Mouse (Mus musculus): ENCODE measurements around the gene Nudt19.
"Not testable (repeated sequence)": the region's sequence is repeated elsewhere in the genome, so short reads cannot be mapped to it uniquely, and the experiment has no call there.

Gene Nudt19

GRCm38 (mm10) chr7:35556205-35556603, at the start of gene Nudt19:
Gene Nudt19, minus strand, starts transcription at chr7:35556304.
- no peak for DNase-seq (ENCODE audit: low read depth)

GRCm38 (mm10) chr7:35602766-35603165, 46.7 kb upstream of the Nudt19 start:
- DNase-seq (ENCODE audit: low read depth) = no peak

- DNase-seq (ENCODE audit: low read depth) = peak; percentile 68
These were observed 45.0 kb upstream of the Nudt19 start for GRCm38 (mm10) chr7:35601106-35601505.

GRCm38 (mm10) chr7:35600031-35600430, 43.9 kb upstream of the Nudt19 start:
- no peak for DNase-seq (ENCODE audit: low read depth)

- no peak for DNase-seq (ENCODE audit: low read depth)
These were observed 43.4 kb upstream of the Nudt19 start for GRCm38 (mm10) chr7:35599492-35599891.

GRCm38 (mm10) chr7:35594311-35594710, 38.2 kb upstream of the Nudt19 start:
- DNase-seq (ENCODE audit: low read depth) = no peak

- DNase-seq (ENCODE audit: low read depth) = no peak
These were observed 34.7 kb upstream of the Nudt19 start for GRCm38 (mm10) chr7:35590731-35591191.

- DNase-seq (ENCODE audit: low read depth) = no peak
These were observed 33.4 kb upstream of the Nudt19 start for GRCm38 (mm10) chr7:35589485-35589884.

- DNase-seq (ENCODE audit: low read depth) = peak; percentile 98
These were observed 32.8 kb upstream of the Nudt19 start for GRCm38 (mm10) chr7:35588680-35589428.

GRCm38 (mm10) chr7:35587728-35588127, 31.6 kb upstream of the Nudt19 start:
- DNase-seq (ENCODE audit: low read depth) = peak; percentile 23

- DNase-seq (ENCODE audit: low read depth) = no peak
These were observed 30.9 kb upstream of the Nudt19 start for GRCm38 (mm10) chr7:35586906-35587445.

- DNase-seq (ENCODE audit: low read depth) = peak; percentile 98
These were observed 30.2 kb upstream of the Nudt19 start, which contains the start of gene Ankrd27 for GRCm38 (mm10) chr7:35586055-35586905. Gene Ankrd27, plus strand, starts transcription at chr7:35586244.

- DNase-seq (ENCODE audit: low read depth) = peak; percentile 18
These were observed 29.3 kb upstream of the Nudt19 start, which contains the start of gene Rgs9bp for GRCm38 (mm10) chr7:35585191-35586054. Gene Rgs9bp, minus strand, starts transcription at chr7:35585582.

- DNase-seq (ENCODE audit: low read depth) = no peak
These were observed 28.7 kb upstream of the Nudt19 start for GRCm38 (mm10) chr7:35584786-35585190.

GRCm38 (mm10) chr7:35584068-35584785, 28.1 kb upstream of the Nudt19 start:
- DNase-seq (ENCODE audit: low read depth) = no peak

- DNase-seq (ENCODE audit: low read depth) = no peak
These were observed 27.4 kb upstream of the Nudt19 start for GRCm38 (mm10) chr7:35583476-35584025.

- DNase-seq (ENCODE audit: low read depth) = peak; percentile 71
These were observed 26.6 kb upstream of the Nudt19 start for GRCm38 (mm10) chr7:35582719-35583118.

- peak; percentile 69 for DNase-seq (ENCODE audit: low read depth)
These were observed 23.7 kb upstream of the Nudt19 start for GRCm38 (mm10) chr7:35579849-35580248.

GRCm38 (mm10) chr7:35570883-35571282, 14.8 kb upstream of the Nudt19 start:
- peak; percentile 31 for DNase-seq (ENCODE audit: low read depth)

- not testable (repeated sequence) for DNase-seq (ENCODE audit: low read depth)
These were observed 13.6 kb upstream of the Nudt19 start for GRCm38 (mm10) chr7:35569724-35570123.
